Mouse (Mus musculus): Measurements from ENCODE around the gene Pgam5.

GRCm38 (mm10) chr5:110313127-110313526 lies 43.4 kb upstream of the Pgam5 start:
- TF ChIP-seq POLR2A (IDR thresholded peaks at IDR 0.05; ENCODE audit: low read depth, low read length): no peak
- TF ChIP-seq CTCF (IDR thresholded peaks at IDR 0.05; ENCODE audit: extremely low read depth, insufficient read length, insufficient replicate concordance, low read depth, low read length): no peak

All from small intestine, adult 2 months (tissue).